Mouse (Mus musculus) neural tube, embryonic 12.5 days (tissue): Measurements from ENCODE around the gene Susd4. TPM values are rescaled to one million over a fixed set of nuclear protein-coding genes. Genes with fewer than 3 reads are reported as not detected.

Source experiments
- ATAC-seq: fragments of 200-750 bp; cut with Nextera tagmentation; 2 replicates; pipeline ENCODE4 v1.8.0; 2017; ENCODE audit warnings: low read depth, mild to moderate bottlenecking, moderate TSS enrichment, moderate library complexity; ENCODE audit not compliant: low FRiP score
- H3K27ac ChIP-seq: fragments of 300-500 bp; sonication (generic); 2 replicates; pipeline ENCODE4 v1.5.1; 2016
- H3K27me3 ChIP-seq: fragments of 300-500 bp; sonication (generic); replicated peaks from 2 replicates; pipeline ENCODE4 v1.6.1; 2016; ENCODE audit warnings: mild to moderate bottlenecking
- H3K36me3 ChIP-seq: fragments of 300-500 bp; sonication (generic); 2 replicates; pipeline ENCODE4 v1.6.1; 2016; ENCODE audit warnings: mild to moderate bottlenecking
- H3K4me1 ChIP-seq: fragments of 300-500 bp; sonication (generic); 2 replicates; pipeline ENCODE4 v1.6.1; 2016
- H3K4me2 ChIP-seq: fragments of 300-500 bp; sonication (generic); replicated peaks from 2 replicates; pipeline ENCODE4 v1.6.1; 2016; ENCODE audit warnings: mild to moderate bottlenecking
- H3K4me3 ChIP-seq: fragments of 300-500 bp; sonication (generic); 2 replicates; pipeline ENCODE4 v1.5.1; 2016
- H3K9ac ChIP-seq: fragments of 300-500 bp; sonication (generic); 2 replicates; pipeline ENCODE4 v1.6.1; 2016; ENCODE audit warnings: mild to moderate bottlenecking
- H3K9me3 ChIP-seq: fragments of 300-500 bp; sonication (generic); 2 replicates; pipeline ENCODE4 v1.6.1; 2016; ENCODE audit warnings: mild to moderate bottlenecking
- WGBS: fragments of 180-500 bp; shearing (Covaris S2); methylation state at CpG from one replicate; pipeline ENCODE4 v1.1.7; 2016; 5-methylcytosine and 5-hydroxymethylcytosine counted together
- polyA plus RNA-seq: library from polyadenylated mRNA; unstranded; fragments of >200 nt; fragmentation: Nextera tagmentation; extraction: Ambion mirVana; gene quantifications from 2 replicates; pipeline ENCODE4 v1.2.1, GENCODE M21; 2016

Susd4 gene
- polyA plus RNA-seq, 1 experiment from 2014 or later: 42.7 TPM

DNA sequence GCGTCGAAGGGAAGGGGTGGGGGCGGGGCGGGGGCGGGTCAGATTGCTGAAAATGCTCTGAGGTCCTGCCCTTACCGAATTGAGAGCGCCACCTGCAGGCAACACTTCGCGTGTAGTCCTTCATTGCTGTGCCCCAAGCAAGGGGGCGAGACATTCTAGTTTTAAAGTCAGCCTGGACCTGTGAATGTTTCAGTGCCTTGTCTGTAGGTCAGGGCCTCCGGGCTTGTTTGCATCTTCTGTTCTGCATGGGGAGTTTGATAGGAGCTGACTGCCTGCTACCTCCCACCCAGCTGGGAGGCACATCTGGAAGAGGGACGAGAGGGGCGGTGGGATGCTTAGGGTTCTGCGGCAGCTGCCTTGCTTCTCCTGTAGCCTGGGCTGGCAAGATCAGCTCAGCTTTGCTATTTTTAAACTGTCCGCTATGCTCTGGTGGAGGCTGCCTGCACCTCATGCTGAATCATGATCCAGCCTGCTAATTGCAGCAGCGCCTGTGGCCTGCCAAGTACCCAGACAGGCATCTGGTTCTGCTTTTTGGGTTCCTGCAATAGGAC is 28.9 kb downstream of the Susd4 start:
- WGBS: 26% methylated on average over 16 of the region's 16 CpGs
- Histone ChIP-seq H3K36me3 (no peaks in the 10 kb centered on the region), H3K27me3 (no peaks in the 10 kb centered on the region), H3K4me1 (peaks cover 12% of the 10 kb centered on the region), H3K27ac (no peak overlapping the region), H3K9me3 (no peaks in the 10 kb centered on the region), H3K9ac (no peak overlapping the region), H3K4me2 (peak overlapping the region; percentile 31), H3K4me3 (no peak overlapping the region)
- ATAC-seq: no peak; the same call in 1 of the 2 replicates

DNA sequence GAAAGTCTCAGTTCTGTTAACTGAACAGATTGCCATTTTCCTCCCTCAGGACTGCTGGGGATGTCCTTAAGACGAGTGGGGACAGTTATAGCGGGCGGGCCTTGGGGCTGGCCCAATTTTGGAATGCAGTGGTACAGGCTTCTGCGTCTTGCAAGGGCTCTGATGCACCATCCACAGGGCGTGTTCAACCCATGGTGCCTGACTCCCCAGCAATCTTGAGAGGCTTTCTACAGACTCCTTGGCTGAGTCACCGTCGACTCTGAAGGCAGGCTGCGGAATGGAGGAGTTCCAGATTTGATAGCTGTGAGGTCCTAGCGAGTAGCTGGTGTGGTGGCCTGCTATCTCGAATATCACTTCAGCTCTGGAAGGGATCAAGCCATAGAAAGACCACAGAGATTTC is 30.6 kb downstream of the Susd4 start:
- H3K36me3 ChIP-seq: no peaks in the 10 kb centered on the region
- no peak overlapping the region for H3K27ac ChIP-seq
- no peak for ATAC-seq
- H3K4me2 ChIP-seq: no peak overlapping the region
- WGBS: 93% methylated on average over 10 of the region's 10 CpGs
- H3K9ac ChIP-seq: no peak overlapping the region
- H3K27me3 ChIP-seq: no peaks in the 10 kb centered on the region
- no peak overlapping the region for H3K4me3 ChIP-seq
- H3K4me1 ChIP-seq: peaks cover 12% of the 10 kb centered on the region
- H3K9me3 ChIP-seq: no peaks in the 10 kb centered on the region

DNA sequence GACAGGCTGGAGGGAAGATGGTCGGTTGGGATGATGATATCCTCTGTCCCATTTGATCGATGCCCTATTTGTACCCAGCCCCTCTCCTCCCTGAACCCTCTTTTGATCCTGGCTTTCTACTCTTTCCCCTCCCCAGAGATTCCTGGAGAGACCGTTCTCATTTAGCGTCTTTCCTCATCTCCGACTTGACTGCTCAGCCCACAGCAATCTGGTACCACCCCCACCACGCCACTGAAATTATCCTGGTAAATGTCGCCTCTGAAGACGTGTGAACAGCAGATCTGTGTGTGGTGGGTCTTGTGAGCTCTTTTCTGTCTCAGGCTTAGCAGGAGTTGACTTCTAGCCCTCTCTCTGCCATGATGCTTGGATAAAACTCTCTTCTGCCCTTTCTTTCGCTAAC is 31.0 kb downstream of the Susd4 start:
- Histone ChIP-seq H3K9ac (no peak overlapping the region), H3K27me3 (no peaks in the 10 kb centered on the region), H3K4me2 (no peak overlapping the region), H3K9me3 (no peaks in the 10 kb centered on the region), H3K4me3 (no peak overlapping the region), H3K27ac (no peak overlapping the region), H3K4me1 (peaks cover 12% of the 10 kb centered on the region), H3K36me3 (no peaks in the 10 kb centered on the region)
- no peak for ATAC-seq
- 88% methylated on average over 9 of the region's 9 CpGs for WGBS

DNA sequence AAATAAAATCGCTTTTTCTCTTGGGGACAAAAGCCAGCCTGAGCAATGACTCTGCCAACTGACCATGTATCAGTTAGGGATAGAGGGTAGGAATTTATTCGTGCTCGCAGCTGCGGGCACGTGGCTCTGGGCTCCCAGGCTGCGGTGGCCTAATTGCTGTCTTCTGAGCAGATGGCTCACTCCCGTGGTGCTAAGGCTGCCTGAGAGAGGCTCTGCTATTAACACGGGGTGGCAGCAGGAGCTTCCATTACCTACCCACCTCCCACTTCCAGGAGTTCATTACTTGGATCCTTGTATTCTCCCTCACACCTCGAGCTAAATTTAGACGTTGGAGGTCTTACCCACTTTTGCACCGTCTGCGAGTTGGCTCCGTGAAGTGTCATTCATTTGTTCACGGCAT is 33.4 kb downstream of the Susd4 start:
- H3K27ac ChIP-seq: no peak overlapping the region
- H3K9me3 ChIP-seq: no peaks in the 10 kb centered on the region
- H3K4me2 ChIP-seq: no peak overlapping the region
- peaks cover 11% of the 10 kb centered on the region for H3K4me1 ChIP-seq
- ATAC-seq: peak; percentile 58; the same call in 1 of the 2 replicates
- no peak overlapping the region for H3K4me3 ChIP-seq
- no peaks in the 10 kb centered on the region for H3K27me3 ChIP-seq
- H3K9ac ChIP-seq: no peak overlapping the region
- no peaks in the 10 kb centered on the region for H3K36me3 ChIP-seq
- 50% methylated on average over 14 of the region's 14 CpGs for WGBS

DNA sequence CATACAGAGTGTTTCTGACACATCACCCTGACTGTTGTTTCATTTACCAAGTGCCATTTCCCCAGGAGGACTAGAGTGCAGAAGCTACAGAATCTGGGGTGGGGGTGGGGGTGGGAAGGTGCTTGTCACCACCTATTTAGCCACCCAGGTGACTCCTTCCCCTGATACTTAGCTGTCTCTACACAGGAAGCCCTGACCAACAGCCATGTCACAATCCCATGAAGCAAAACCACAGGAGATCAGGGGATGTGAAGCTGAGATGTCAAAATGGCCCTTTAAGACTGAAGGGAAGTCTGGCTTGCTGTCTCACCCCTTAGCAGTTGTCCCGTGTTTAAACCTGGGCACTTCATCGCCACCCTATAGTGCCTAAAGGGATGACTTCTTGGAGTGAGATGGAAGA is 37.9 kb downstream of the Susd4 start:
- no peak overlapping the region for H3K9ac ChIP-seq
- no peaks in the 10 kb centered on the region for H3K36me3 ChIP-seq
- 79% methylated on average over 2 of the region's 2 CpGs for WGBS
- no peak for ATAC-seq
- H3K4me1 ChIP-seq: peaks cover 5% of the 10 kb centered on the region; the same call in 1 of the 2 replicates
- H3K4me3 ChIP-seq: no peak overlapping the region
- H3K27ac ChIP-seq: no peak overlapping the region
- H3K4me2 ChIP-seq: no peak overlapping the region
- no peaks in the 10 kb centered on the region for H3K27me3 ChIP-seq
- H3K9me3 ChIP-seq: no peaks in the 10 kb centered on the region

DNA sequence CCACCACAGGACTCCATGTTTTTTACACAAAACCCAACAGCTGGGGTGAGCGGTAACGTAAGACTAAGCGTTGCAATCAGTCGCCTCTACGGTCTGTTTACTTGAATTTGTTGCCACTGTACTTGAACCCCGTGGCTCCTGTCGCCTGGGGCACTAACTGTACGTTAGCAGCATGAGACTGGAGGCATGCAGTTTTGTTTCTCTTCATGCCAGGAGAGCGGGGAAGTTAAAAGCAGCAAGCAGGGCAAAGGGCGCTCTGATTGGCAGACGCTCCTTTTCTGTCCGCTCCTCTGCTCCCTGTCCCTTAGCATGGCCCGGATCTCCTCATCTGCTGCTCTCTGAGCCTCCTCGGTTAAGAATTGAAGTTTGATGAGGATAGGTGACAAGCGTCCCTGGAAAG is 39.2 kb downstream of the Susd4 start:
- no peak overlapping the region for H3K27ac ChIP-seq
- ATAC-seq: no peak
- H3K4me2 ChIP-seq: no peak overlapping the region
- WGBS: 75% methylated on average over 15 of the region's 15 CpGs
- H3K4me3 ChIP-seq: no peak overlapping the region
- no peaks in the 10 kb centered on the region for H3K27me3 ChIP-seq
- no peaks in the 10 kb centered on the region for H3K4me1 ChIP-seq
- H3K36me3 ChIP-seq: no peaks in the 10 kb centered on the region
- no peaks in the 10 kb centered on the region for H3K9me3 ChIP-seq
- no peak overlapping the region for H3K9ac ChIP-seq

DNA sequence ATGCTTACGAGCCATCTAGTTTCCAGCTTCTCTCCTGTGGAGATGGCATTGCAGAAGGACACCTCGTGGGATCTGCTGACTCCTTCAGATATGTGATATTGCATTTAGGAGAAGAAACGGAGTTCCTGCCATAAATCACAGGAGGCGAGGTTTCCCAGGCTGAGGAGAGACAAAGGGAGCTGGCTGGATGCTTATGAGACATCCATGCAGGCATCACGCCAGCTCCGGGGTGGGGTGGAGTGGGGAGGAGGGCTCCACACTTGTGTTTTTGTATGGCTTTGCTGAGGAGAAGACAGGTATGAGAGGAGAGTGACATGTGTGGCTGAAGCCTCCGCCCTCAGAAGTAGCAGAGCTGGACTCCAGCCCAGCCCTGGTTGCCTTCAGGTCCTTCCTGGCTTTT is 50.3 kb downstream of the Susd4 start:
- no peak for ATAC-seq
- H3K9me3 ChIP-seq: no peaks in the 10 kb centered on the region
- no peaks in the 10 kb centered on the region for H3K27me3 ChIP-seq
- WGBS: 55% methylated on average over 7 of the region's 7 CpGs
- no peak overlapping the region for H3K4me3 ChIP-seq
- H3K4me2 ChIP-seq: no peak overlapping the region
- peaks cover 29% of the 10 kb centered on the region for H3K4me1 ChIP-seq
- no peaks in the 10 kb centered on the region for H3K36me3 ChIP-seq
- no peak overlapping the region for H3K27ac ChIP-seq
- no peak overlapping the region for H3K9ac ChIP-seq

DNA sequence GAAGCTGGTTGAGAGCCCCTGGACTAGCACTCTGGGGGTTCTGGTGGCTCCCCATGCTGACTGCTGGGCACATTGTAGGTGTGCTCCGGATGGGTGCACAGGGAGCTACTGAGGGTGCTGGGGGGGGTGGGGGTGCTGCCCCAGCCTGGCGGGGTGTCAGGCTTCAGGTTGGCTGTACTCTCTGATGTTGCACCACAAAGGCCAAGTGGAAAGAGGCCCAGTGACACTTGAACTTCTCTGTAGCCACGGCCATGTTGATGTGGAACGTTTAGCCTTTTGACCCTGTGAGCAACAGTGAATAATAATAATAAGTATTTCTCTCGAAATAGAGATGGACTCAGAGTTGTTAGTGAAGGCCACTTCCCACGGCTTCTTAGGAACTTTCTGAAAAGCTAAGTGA is 50.9 kb downstream of the Susd4 start:
- Histone ChIP-seq H3K27me3 (no peaks in the 10 kb centered on the region), H3K36me3 (no peaks in the 10 kb centered on the region), H3K9me3 (no peaks in the 10 kb centered on the region), H3K4me1 (peaks cover 34% of the 10 kb centered on the region), H3K9ac (no peak overlapping the region), H3K4me3 (no peak overlapping the region), H3K4me2 (no peak overlapping the region), H3K27ac (no peak overlapping the region)
- no peak for ATAC-seq
- 94% methylated on average over 6 of the region's 6 CpGs for WGBS

DNA sequence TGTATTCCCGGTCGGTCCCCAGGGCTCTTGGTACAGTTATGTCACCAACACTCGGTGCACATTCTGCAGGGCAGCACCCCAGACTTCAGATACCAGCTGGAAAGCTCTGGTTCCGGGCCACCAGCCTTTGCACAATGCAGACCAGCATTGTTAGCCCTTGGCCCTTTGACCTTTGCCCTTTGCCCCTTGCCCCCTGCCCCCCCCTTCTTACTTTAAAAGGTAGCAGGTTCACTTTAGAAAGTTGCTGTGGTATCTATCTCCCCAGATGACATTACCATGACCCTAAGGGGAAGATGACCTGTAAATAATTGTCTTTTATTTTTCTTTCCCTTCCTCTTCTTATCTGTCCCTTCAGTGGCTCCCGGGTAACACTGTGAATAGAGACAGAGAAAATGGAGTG is 53.4 kb downstream of the Susd4 start:
- Histone ChIP-seq H3K4me3 (no peak overlapping the region), H3K36me3 (no peaks in the 10 kb centered on the region), H3K27me3 (no peaks in the 10 kb centered on the region), H3K4me1 (peaks cover 35% of the 10 kb centered on the region), H3K9ac (no peak overlapping the region), H3K27ac (no peak overlapping the region), H3K4me2 (no peak overlapping the region), H3K9me3 (no peaks in the 10 kb centered on the region)
- no peak for ATAC-seq
- 44% methylated on average over 5 of the region's 5 CpGs for WGBS

DNA sequence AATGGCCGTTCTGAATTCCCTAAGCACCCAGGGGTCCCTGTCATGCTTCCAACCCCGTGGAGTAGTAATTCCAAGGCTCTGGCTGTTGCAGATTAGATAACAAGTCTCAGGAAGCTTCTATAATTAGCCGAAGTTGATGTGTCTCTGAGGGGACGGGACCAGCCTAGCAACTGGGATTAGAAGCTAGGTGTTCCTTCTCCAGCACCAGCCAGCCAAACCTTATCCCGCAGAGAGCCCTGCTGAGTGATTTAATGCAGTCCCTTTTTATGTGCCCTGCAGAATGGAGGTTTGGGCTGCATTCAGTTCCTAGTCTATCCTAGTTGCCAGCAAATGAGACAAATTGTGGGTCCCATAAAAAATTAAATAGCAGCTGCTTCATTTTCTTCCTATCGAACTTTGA is 54.0 kb downstream of the Susd4 start:
- H3K9ac ChIP-seq: no peak overlapping the region
- no peak overlapping the region; the same call in 1 of the 2 replicates for H3K4me2 ChIP-seq
- H3K4me3 ChIP-seq: no peak overlapping the region
- WGBS: 11% methylated on average over 6 of the region's 6 CpGs
- no peaks in the 10 kb centered on the region for H3K36me3 ChIP-seq
- no peaks in the 10 kb centered on the region for H3K27me3 ChIP-seq
- H3K27ac ChIP-seq: no peak overlapping the region; the same call in 1 of the 2 replicates
- ATAC-seq: no peak
- H3K9me3 ChIP-seq: no peaks in the 10 kb centered on the region
- H3K4me1 ChIP-seq: peaks cover 35% of the 10 kb centered on the region

DNA sequence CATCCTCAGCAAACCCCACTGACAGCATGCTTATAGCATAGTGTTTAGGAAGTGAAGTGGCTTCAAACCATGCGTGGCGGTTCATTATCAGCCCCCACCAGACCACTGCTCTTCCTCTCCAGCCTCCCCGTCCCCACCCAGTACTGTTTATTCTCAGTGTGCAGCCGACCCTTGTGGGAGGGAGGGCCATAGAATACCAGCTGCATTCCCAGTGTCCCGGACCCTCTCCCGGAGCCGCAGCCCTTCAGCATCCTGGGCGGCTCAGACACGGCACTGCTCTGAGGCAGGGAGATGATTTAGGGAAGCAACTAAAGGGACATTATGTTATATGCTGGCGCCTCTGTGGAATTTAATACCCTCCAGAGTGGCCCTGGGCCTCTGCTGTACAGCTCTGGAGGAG is 55.3 kb downstream of the Susd4 start:
- H3K27me3 ChIP-seq: no peaks in the 10 kb centered on the region
- no peaks in the 10 kb centered on the region for H3K9me3 ChIP-seq
- peak overlapping the region; percentile 14; the same call in 1 of the 2 replicates for H3K9ac ChIP-seq
- H3K36me3 ChIP-seq: no peaks in the 10 kb centered on the region
- H3K4me1 ChIP-seq: peaks cover 34% of the 10 kb centered on the region
- H3K4me3 ChIP-seq: no peak overlapping the region
- ATAC-seq: peak; percentile 51; the same call in 1 of the 2 replicates
- peak overlapping the region; percentile 29; the same call in 1 of the 2 replicates for H3K4me2 ChIP-seq
- 16% methylated on average over 10 of the region's 10 CpGs for WGBS
- H3K27ac ChIP-seq: peak overlapping the region; percentile 38; the same call in 1 of the 2 replicates

DNA sequence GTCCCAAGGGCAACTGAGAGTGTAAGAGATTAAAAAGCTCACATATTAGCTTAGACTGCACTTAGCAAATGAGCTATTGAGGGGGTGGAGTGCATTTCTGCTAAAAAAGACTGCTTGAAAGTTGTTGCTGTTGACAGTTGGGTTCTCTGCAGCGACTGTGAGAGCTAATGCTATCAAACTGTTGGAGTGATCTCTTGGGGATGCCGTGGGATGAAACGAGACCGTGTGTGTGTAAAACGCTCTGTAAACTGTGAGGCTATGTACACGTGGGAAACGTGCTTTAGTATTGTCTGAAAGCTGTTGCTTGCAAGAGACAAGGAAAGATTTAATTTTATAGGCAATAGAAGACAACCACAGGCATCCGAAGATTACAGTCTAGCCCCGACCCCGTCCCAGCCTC is 59.1 kb downstream of the Susd4 start:
- no peak for ATAC-seq
- Histone ChIP-seq H3K9ac (no peak overlapping the region), H3K27ac (no peak overlapping the region), H3K36me3 (no peaks in the 10 kb centered on the region), H3K27me3 (no peaks in the 10 kb centered on the region), H3K4me3 (no peak overlapping the region), H3K9me3 (no peaks in the 10 kb centered on the region), H3K4me1 (peaks cover 28% of the 10 kb centered on the region), H3K4me2 (no peak overlapping the region)
- WGBS: 76% methylated on average over 10 of the region's 10 CpGs

DNA sequence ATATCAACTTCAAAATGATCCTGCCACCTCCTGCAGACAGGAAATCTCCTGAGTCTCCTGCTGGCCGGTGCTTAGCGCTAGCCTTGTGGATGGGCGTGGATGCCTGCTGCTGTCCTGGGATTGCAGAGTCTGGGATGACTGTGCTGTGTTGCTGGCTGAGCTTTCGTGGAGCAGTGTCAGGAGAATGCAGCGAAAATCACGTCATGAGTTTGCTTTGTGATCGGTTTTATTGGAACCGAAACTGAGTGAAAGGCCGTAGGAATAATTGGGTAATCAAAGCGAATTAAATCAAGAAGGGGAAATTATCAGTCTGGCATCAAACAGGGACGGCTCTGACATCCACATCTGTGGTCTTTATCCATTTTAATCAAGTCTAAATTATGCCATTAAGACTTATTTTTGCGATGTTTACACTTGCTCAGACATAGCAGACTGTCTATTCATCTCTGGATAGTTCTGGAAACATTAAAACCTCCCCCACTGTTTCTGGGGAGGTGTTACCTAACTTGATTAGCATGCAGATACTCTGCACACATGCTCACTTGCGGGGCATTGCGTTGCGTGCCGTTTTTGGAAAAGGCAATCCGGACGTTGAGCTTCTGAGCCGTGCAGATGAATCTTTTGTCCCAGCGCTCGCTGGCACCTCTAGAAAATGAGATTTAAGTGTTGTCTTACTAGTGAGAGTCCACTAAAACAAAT is 60.2 kb downstream of the Susd4 start:
- no peak overlapping the region for H3K27ac ChIP-seq
- no peaks in the 10 kb centered on the region for H3K27me3 ChIP-seq
- no peak for ATAC-seq
- no peak overlapping the region for H3K9ac ChIP-seq
- H3K4me3 ChIP-seq: no peak overlapping the region
- no peaks in the 10 kb centered on the region for H3K9me3 ChIP-seq
- peaks cover 17% of the 10 kb centered on the region for H3K4me1 ChIP-seq
- H3K4me2 ChIP-seq: no peak overlapping the region
- WGBS: 60% methylated on average over 21 of the region's 21 CpGs
- no peaks in the 10 kb centered on the region for H3K36me3 ChIP-seq
